Mouse (Mus musculus): ENCODE data around the gene Ces5a. TPM values are rescaled to one million over a fixed set of nuclear protein-coding genes. Genes with fewer than 3 reads are reported as not detected.

The Ces5a gene
- polyA plus RNA-seq, 1 experiment, result not detected

DNA sequence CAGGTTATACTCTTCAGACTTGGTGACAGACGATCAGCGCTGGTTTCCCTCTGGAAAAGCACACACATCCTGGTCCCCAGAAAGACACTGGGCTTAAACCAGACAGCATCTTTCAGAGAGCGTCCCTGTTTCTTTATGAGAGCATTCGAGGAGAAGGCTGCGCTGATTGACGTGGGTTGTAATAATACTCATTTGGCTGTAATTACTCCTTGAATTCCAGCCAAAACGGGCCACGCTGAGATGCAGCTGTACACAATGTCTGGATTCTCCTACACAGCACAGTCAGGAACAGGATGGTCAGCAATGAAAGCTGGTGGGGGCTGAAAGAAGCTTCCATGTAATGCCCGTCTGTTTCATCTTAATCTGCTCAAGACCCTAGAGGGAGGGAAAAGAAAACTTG, 31.5 kb upstream of the Ces5a start:
- H3K4me1 ChIP-seq (ENCODE audit: control insufficient read depth, insufficient read depth, low read length), result no peaks in the 10 kb centered on the region
- WGBS, result 71% methylated on average over 9 of the region's 9 CpGs
- no peaks in the 10 kb centered on the region for H3K36me3 ChIP-seq (ENCODE audit: control insufficient read depth, insufficient read depth, low read length)
- no peak for DNase-seq
- H3K27ac ChIP-seq (ENCODE audit: insufficient read depth, low read depth, low read length), result no peak overlapping the region
- H3K27me3 ChIP-seq (replicated peaks; ENCODE audit: control insufficient read depth, insufficient read depth, low read length), result no peaks in the 10 kb centered on the region
- H3K4me3 ChIP-seq (ENCODE audit: insufficient read depth, low read depth, low read length), result no peak overlapping the region
- TF ChIP-seq CTCF (conservative IDR thresholded peaks at IDR 0.05; ENCODE audit: insufficient read depth, insufficient read length, low read depth, low read length), result no peak
- no peak for TF ChIP-seq POLR2A (IDR thresholded peaks at IDR 0.05; ENCODE audit: low read depth, low read length)

DNA sequence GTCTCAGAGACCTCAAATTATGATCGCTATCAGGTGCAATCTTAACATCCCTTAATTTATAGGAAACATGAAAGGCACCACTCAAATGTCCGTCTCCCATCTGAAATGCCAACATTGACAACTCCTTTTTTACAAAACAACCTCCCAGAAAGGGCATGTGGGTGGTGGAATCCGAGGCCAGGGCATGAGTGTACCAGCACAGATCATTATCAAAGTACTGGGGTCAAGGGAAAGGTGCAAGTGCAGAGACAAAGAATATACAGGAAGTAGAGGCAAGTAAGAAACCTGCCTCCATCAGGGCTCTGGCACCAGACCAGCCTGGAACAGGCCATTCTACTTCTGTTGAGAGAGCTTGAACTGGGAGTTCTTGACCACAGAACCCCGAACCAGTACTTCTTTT, 29.0 kb upstream of the Ces5a start:
- WGBS, result 73% methylated on average over 4 of the region's 4 CpGs
- TF ChIP-seq CTCF (conservative IDR thresholded peaks at IDR 0.05; ENCODE audit: insufficient read depth, insufficient read length, low read depth, low read length) (no peak), POLR2A (IDR thresholded peaks at IDR 0.05; ENCODE audit: low read depth, low read length) (no peak)
- no peak overlapping the region for H3K27ac ChIP-seq (ENCODE audit: insufficient read depth, low read depth, low read length)
- H3K4me1 ChIP-seq (ENCODE audit: control insufficient read depth, insufficient read depth, low read length), result no peaks in the 10 kb centered on the region
- H3K36me3 ChIP-seq (ENCODE audit: control insufficient read depth, insufficient read depth, low read length), result no peaks in the 10 kb centered on the region
- H3K27me3 ChIP-seq (replicated peaks; ENCODE audit: control insufficient read depth, insufficient read depth, low read length), result no peaks in the 10 kb centered on the region
- DNase-seq, result no peak
- H3K4me3 ChIP-seq (ENCODE audit: insufficient read depth, low read depth, low read length), result no peak overlapping the region

DNA sequence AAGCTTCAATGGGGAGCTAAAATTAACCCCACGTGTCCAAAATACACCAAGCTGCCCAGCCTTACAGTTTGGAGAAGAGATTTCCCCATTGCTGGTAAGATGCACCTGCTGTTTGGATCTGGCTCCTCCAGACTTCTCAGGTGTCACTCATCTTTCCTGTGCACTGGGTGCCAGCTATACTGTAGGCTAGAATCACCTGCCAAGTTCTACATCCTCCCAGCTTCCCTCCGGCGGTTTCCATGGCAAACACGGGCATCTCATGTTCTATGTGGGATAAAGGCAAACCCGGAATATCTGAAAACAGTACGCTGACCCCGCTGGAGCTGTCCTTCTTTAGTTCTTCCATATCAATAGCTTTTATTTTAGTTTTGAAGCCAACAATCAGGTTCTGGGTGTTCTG, 27.9 kb upstream of the Ces5a start:
- WGBS, result 85% methylated on average over 7 of the region's 7 CpGs
- DNase-seq, result no peak
- TF ChIP-seq POLR2A (IDR thresholded peaks at IDR 0.05; ENCODE audit: low read depth, low read length) (no peak), CTCF (conservative IDR thresholded peaks at IDR 0.05; ENCODE audit: insufficient read depth, insufficient read length, low read depth, low read length) (no peak)
- H3K27me3 ChIP-seq (replicated peaks; ENCODE audit: control insufficient read depth, insufficient read depth, low read length), result no peaks in the 10 kb centered on the region
- H3K4me3 ChIP-seq (ENCODE audit: insufficient read depth, low read depth, low read length), result no peak overlapping the region
- H3K27ac ChIP-seq (ENCODE audit: insufficient read depth, low read depth, low read length), result no peak overlapping the region
- H3K36me3 ChIP-seq (ENCODE audit: control insufficient read depth, insufficient read depth, low read length), result no peaks in the 10 kb centered on the region
- no peaks in the 10 kb centered on the region for H3K4me1 ChIP-seq (ENCODE audit: control insufficient read depth, insufficient read depth, low read length)

DNA sequence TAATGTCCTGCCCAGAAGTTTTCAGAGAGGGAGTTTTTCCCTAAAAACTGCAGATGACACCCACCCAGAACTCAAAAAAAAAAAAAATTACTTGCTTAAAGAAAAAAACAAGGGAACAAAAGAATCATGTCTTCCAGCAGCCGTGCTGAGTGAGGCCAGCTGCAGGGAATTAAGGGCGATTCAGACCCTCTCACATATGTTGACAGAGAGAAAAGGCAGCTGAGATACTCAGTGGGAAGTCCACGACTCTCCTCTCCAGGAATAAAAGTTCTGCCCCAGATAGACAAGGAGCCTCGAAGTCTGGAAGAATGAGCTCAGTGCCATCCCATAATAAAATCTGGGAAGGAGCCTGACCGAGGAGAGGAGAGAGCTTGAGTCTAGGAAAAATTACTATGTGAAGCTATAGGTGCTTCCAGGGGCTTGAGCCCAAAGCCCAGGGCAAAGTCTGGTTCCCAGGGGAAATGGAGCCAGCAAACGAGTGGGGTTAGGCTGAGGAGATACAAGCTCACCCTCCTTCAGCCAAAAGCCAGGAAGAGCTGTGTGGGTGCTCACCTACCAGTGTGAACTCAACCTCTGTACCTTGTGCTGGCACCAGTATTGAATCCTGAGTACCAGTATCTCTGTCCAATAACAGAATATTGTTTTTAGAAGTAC, 27.1 kb upstream of the Ces5a start:
- DNase-seq, result no peak
- H3K27me3 ChIP-seq (replicated peaks; ENCODE audit: control insufficient read depth, insufficient read depth, low read length), result no peaks in the 10 kb centered on the region
- no peaks in the 10 kb centered on the region for H3K36me3 ChIP-seq (ENCODE audit: control insufficient read depth, insufficient read depth, low read length)
- H3K27ac ChIP-seq (ENCODE audit: insufficient read depth, low read depth, low read length), result no peak overlapping the region
- no peaks in the 10 kb centered on the region for H3K4me1 ChIP-seq (ENCODE audit: control insufficient read depth, insufficient read depth, low read length)
- no peak for TF ChIP-seq POLR2A (IDR thresholded peaks at IDR 0.05; ENCODE audit: low read depth, low read length)
- TF ChIP-seq CTCF (conservative IDR thresholded peaks at IDR 0.05; ENCODE audit: insufficient read depth, insufficient read length, low read depth, low read length), result no peak
- no peak overlapping the region for H3K4me3 ChIP-seq (ENCODE audit: insufficient read depth, low read depth, low read length)
- WGBS, result 47% methylated on average over 6 of the region's 6 CpGs

DNA sequence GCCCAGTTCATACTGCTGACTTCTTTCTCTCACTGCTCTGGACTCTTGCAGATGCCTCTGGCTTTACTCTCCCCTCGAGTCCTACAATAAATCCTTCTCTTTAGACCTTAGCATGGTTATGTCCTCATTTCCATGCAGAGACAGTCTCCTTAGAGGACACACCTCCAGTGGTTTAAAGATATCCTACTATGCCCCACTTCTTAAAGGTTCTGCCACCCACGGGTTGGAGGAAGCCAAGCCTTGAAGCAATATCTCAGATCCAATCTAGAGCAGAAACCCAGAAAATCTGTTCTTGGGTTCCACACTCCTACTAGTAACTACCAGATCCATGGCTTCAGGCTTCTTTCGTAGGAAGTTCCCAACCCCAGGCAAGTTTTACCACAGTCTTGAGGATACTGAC, 25.6 kb upstream of the Ces5a start:
- no peak overlapping the region for H3K4me3 ChIP-seq (ENCODE audit: insufficient read depth, low read depth, low read length)
- no peaks in the 10 kb centered on the region for H3K36me3 ChIP-seq (ENCODE audit: control insufficient read depth, insufficient read depth, low read length)
- no peak for DNase-seq
- no peaks in the 10 kb centered on the region for H3K4me1 ChIP-seq (ENCODE audit: control insufficient read depth, insufficient read depth, low read length)
- H3K27ac ChIP-seq (ENCODE audit: insufficient read depth, low read depth, low read length), result no peak overlapping the region
- no peaks in the 10 kb centered on the region for H3K27me3 ChIP-seq (replicated peaks; ENCODE audit: control insufficient read depth, insufficient read depth, low read length)
- TF ChIP-seq POLR2A (IDR thresholded peaks at IDR 0.05; ENCODE audit: low read depth, low read length) (no peak), CTCF (conservative IDR thresholded peaks at IDR 0.05; ENCODE audit: insufficient read depth, insufficient read length, low read depth, low read length) (no peak)
- 70% methylated on average over 3 of the region's 3 CpGs for WGBS

DNA sequence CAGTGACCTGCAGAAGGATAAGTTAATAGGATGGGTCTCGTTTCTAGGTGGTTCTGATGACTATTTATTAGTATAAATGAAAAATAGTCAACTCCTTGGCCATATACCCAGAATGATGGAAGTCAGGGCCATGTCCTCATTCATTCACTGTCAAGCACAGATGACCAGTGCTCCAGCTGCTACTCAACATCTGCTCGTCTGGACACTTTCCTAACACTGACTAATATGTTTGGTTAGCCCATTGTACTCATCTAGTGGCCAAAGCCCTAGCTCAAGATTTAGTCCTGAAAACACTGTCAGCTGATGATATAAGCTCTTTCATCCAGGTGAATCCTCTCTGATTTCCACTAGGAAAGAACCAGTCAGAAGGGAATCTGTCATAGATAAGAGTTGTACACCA, 24.1 kb upstream of the Ces5a start:
- Histone ChIP-seq H3K4me1 (ENCODE audit: control insufficient read depth, insufficient read depth, low read length) (no peaks in the 10 kb centered on the region), H3K27ac (ENCODE audit: insufficient read depth, low read depth, low read length) (no peak overlapping the region), H3K27me3 (replicated peaks; ENCODE audit: control insufficient read depth, insufficient read depth, low read length) (no peaks in the 10 kb centered on the region), H3K4me3 (ENCODE audit: insufficient read depth, low read depth, low read length) (no peak overlapping the region), H3K36me3 (ENCODE audit: control insufficient read depth, insufficient read depth, low read length) (no peaks in the 10 kb centered on the region)
- DNase-seq, result no peak
- TF ChIP-seq CTCF (conservative IDR thresholded peaks at IDR 0.05; ENCODE audit: insufficient read depth, insufficient read length, low read depth, low read length), result no peak
- no peak for TF ChIP-seq POLR2A (IDR thresholded peaks at IDR 0.05; ENCODE audit: low read depth, low read length)
- 65% methylated on average over 2 of the region's 2 CpGs for WGBS

DNA sequence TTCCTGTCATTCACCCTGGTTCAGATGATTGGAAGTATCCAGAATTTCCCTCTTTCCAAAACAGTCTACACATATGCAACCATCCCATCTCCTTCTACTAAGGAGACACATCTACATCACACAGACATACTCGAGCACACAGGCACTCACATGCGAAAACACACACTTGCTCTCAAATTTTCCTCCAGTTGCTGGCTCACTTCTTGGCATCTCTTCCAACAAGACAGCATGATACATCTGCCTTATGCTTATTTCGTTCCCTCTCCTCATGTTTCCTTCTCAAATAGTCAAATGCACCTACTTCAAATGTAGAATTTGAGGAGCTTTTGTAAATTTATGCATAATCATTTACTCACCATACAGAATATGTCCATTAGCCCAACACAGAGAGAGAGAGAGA, 33.0 kb downstream of the Ces5a start:
- TF ChIP-seq CTCF (conservative IDR thresholded peaks at IDR 0.05; ENCODE audit: insufficient read depth, insufficient read length, low read depth, low read length) (no peak), POLR2A (IDR thresholded peaks at IDR 0.05; ENCODE audit: low read depth, low read length) (no peak)
- 78% methylated on average over 3 of the region's 3 CpGs for WGBS
- H3K36me3 ChIP-seq (ENCODE audit: control insufficient read depth, insufficient read depth, low read length), result no peaks in the 10 kb centered on the region
- H3K4me3 ChIP-seq (ENCODE audit: insufficient read depth, low read depth, low read length), result no peak overlapping the region
- no peaks in the 10 kb centered on the region for H3K4me1 ChIP-seq (ENCODE audit: control insufficient read depth, insufficient read depth, low read length)
- H3K27ac ChIP-seq (ENCODE audit: insufficient read depth, low read depth, low read length), result no peak overlapping the region
- no peaks in the 10 kb centered on the region for H3K27me3 ChIP-seq (replicated peaks; ENCODE audit: control insufficient read depth, insufficient read depth, low read length)
- DNase-seq, result no peak

Data from kidney, adult 2 months (tissue).